Mouse (Mus musculus) midbrain, embryonic 16.5 days (tissue): ENCODE results near the gene Hdlbp. TPM values are rescaled to one million over a fixed set of nuclear protein-coding genes. Genes with fewer than 3 reads are reported as not detected.
A peak's percentile ranks its signal among the peaks of the same experiment; 100 is the strongest.

Source experiments
- ATAC-seq: fragments of 200-750 bp; cut with Nextera tagmentation; 2 replicates; pipeline ENCODE4 v1.8.0; 2017; ENCODE audit warnings: moderate TSS enrichment
- H3K27ac ChIP-seq: fragments of 300-500 bp; sonication (generic); 2 replicates; pipeline ENCODE4 v1.5.1; 2014; ENCODE audit warnings: mild to moderate bottlenecking, low read length, mixed read lengths
- H3K27me3 ChIP-seq: fragments of 300-500 bp; sonication (generic); 2 replicates; pipeline ENCODE4 v1.6.1; 2014; ENCODE audit warnings: low read depth, low read length, mixed read lengths; ENCODE audit not compliant: control insufficient read depth, insufficient read depth
- H3K36me3 ChIP-seq: fragments of 300-500 bp; sonication (generic); 2 replicates; pipeline ENCODE4 v1.6.1; 2014; ENCODE audit warnings: mild to moderate bottlenecking, low read length, moderate library complexity, mixed read lengths; ENCODE audit not compliant: control insufficient read depth, insufficient read depth
- H3K4me1 ChIP-seq: fragments of 300-500 bp; sonication (generic); 2 replicates; pipeline ENCODE4 v1.6.1; 2014; ENCODE audit warnings: mild to moderate bottlenecking, low read length, mixed read lengths; ENCODE audit not compliant: control insufficient read depth, insufficient read depth
- H3K4me2 ChIP-seq: fragments of 300-500 bp; sonication (generic); 2 replicates; pipeline ENCODE4 v1.6.1; 2014; ENCODE audit warnings: mild to moderate bottlenecking, low read length, mixed read lengths
- H3K4me3 ChIP-seq: fragments of 300-500 bp; sonication (generic); 2 replicates; pipeline ENCODE4 v1.5.1; 2014; ENCODE audit warnings: low read depth, mild to moderate bottlenecking, low read length, moderate library complexity, mixed read lengths
- H3K9ac ChIP-seq: fragments of 300-500 bp; sonication (generic); 2 replicates; pipeline ENCODE4 v1.6.1; 2014; ENCODE audit warnings: low read depth, low read length, mixed read lengths
- H3K9me3 ChIP-seq: fragments of 300-500 bp; sonication (generic); replicated peaks from 2 replicates; pipeline ENCODE4 v1.6.1; 2014; ENCODE audit warnings: mild to moderate bottlenecking, low read length, mixed read lengths; ENCODE audit not compliant: control insufficient read depth, poor library complexity, severe bottlenecking
- WGBS: fragments of 180-500 bp; shearing (Covaris S2); extraction: QIAGEN DNeasy Blood & Tissue Kit; methylation state at CpG from one replicate; pipeline ENCODE4 v1.1.7; 2014; 5-methylcytosine and 5-hydroxymethylcytosine counted together
- polyA plus RNA-seq: library from polyadenylated mRNA; unstranded; fragments of >200 nt; fragmentation: Nextera tagmentation; extraction: Ambion mirVana; gene quantifications from 2 replicates; pipeline ENCODE4 v1.2.1, GENCODE M21; 2015

The Hdlbp gene
- polyA plus RNA-seq, 1 experiment from 2014 or later, result 53.5 TPM

- no peaks in the 10 kb centered on the region for H3K27me3 ChIP-seq
- peak overlapping the region; percentile 27 for H3K4me3 ChIP-seq
- 25% methylated on average over 38 of the region's 38 CpGs for WGBS
- peak overlapping the region; percentile 47 for H3K4me2 ChIP-seq
- ATAC-seq, result no peak
- H3K36me3 ChIP-seq, result peaks cover 2% of the 10 kb centered on the region; the same call in 1 of the 2 replicates
- H3K9ac ChIP-seq, result peak overlapping the region; percentile 30; the same call in 1 of the 2 replicates
- no peak overlapping the region for H3K27ac ChIP-seq
- H3K4me1 ChIP-seq, result no peaks in the 10 kb centered on the region
- H3K9me3 ChIP-seq, result no peaks in the 10 kb centered on the region
Observed at GRCm38 (mm10) chr1:93401191-93402052, 77.2 kb downstream of the Hdlbp start.

GRCm38 (mm10) chr1:93388906-93389305 lies 89.7 kb downstream of the Hdlbp start:
- H3K4me2 ChIP-seq, result no peak overlapping the region
- no peak for ATAC-seq
- H3K4me1 ChIP-seq, result no peaks in the 10 kb centered on the region
- no peaks in the 10 kb centered on the region for H3K36me3 ChIP-seq
- no peaks in the 10 kb centered on the region for H3K9me3 ChIP-seq
- no peak overlapping the region for H3K27ac ChIP-seq
- H3K9ac ChIP-seq, result no peak overlapping the region
- WGBS, result 86% methylated on average over 2 of the region's 2 CpGs
- H3K27me3 ChIP-seq, result no peaks in the 10 kb centered on the region
- no peak overlapping the region for H3K4me3 ChIP-seq

- 85% methylated on average over 2 of the region's 2 CpGs for WGBS
Observed at GRCm38 (mm10) chr1:93387198-93387597, 91.4 kb downstream of the Hdlbp start.

GRCm38 (mm10) chr1:93379117-93379516 lies 99.5 kb downstream of the Hdlbp start:
- Histone ChIP-seq H3K9me3 (no peaks in the 10 kb centered on the region), H3K27me3 (no peaks in the 10 kb centered on the region), H3K4me3 (no peak overlapping the region), H3K27ac (no peak overlapping the region), H3K36me3 (no peaks in the 10 kb centered on the region), H3K9ac (no peak overlapping the region), H3K4me1 (no peaks in the 10 kb centered on the region), H3K4me2 (no peak overlapping the region)
- ATAC-seq, result no peak
- 80% methylated on average over 5 of the region's 5 CpGs for WGBS

More at GRCm38 (mm10) chr1:93387198-93387597, 91.4 kb downstream of the Hdlbp start:
- Histone ChIP-seq H3K36me3 (no peaks in the 10 kb centered on the region), H3K4me1 (no peaks in the 10 kb centered on the region), H3K9ac (no peak overlapping the region), H3K4me3 (no peak overlapping the region), H3K27ac (no peak overlapping the region), H3K4me2 (no peak overlapping the region), H3K27me3 (no peaks in the 10 kb centered on the region), H3K9me3 (no peaks in the 10 kb centered on the region)
- ATAC-seq, result no peak

- no peak for ATAC-seq
- H3K27ac ChIP-seq, result no peak overlapping the region
- no peak overlapping the region for H3K4me2 ChIP-seq
- no peaks in the 10 kb centered on the region for H3K27me3 ChIP-seq
- H3K9ac ChIP-seq, result no peak overlapping the region
- no peak overlapping the region for H3K4me3 ChIP-seq
- no peaks in the 10 kb centered on the region for H3K36me3 ChIP-seq
- WGBS, result 73% methylated on average over 5 of the region's 5 CpGs
- no peaks in the 10 kb centered on the region for H3K4me1 ChIP-seq
- H3K9me3 ChIP-seq, result no peaks in the 10 kb centered on the region
Observed at GRCm38 (mm10) chr1:93377307-93377706, 101.3 kb downstream of the Hdlbp start.

GRCm38 (mm10) chr1:93373665-93374064 lies 105.0 kb downstream of the Hdlbp start, which contains the start of gene Ano7:
Ano7 (plus strand) TSS chr1:93373930.
- Histone ChIP-seq H3K4me3 (no peak within 1 kb of the TSS), H3K27me3 (no peaks in the 10 kb centered on the region), H3K36me3 (no peaks in the 10 kb centered on the region), H3K27ac (no peak within 1 kb of the TSS), H3K4me1 (no peaks in the 10 kb centered on the region), H3K9ac (no peak within 1 kb of the TSS), H3K9me3 (no peaks in the 10 kb centered on the region), H3K4me2 (no peak within 1 kb of the TSS)
- WGBS, result 77% methylated on average over 4 of the region's 4 CpGs
- ATAC-seq, result no peak

GRCm38 (mm10) chr1:93365641-93366040 lies 113.0 kb downstream of the Hdlbp start:
- no peak overlapping the region for H3K4me3 ChIP-seq
- no peak for ATAC-seq
- 95% methylated on average over 6 of the region's 6 CpGs for WGBS
- H3K4me1 ChIP-seq, result no peaks in the 10 kb centered on the region
- no peak overlapping the region for H3K27ac ChIP-seq
- H3K36me3 ChIP-seq, result peaks cover 19% of the 10 kb centered on the region
- H3K9me3 ChIP-seq, result no peaks in the 10 kb centered on the region
- H3K9ac ChIP-seq, result no peak overlapping the region
- no peak overlapping the region for H3K4me2 ChIP-seq
- H3K27me3 ChIP-seq, result no peaks in the 10 kb centered on the region

GRCm38 (mm10) chr1:93362661-93363060 lies 116.0 kb downstream of the Hdlbp start:
- no peak for ATAC-seq
- Histone ChIP-seq H3K9ac (no peak overlapping the region), H3K9me3 (no peaks in the 10 kb centered on the region), H3K4me3 (no peak overlapping the region), H3K4me1 (no peaks in the 10 kb centered on the region), H3K27me3 (no peaks in the 10 kb centered on the region), H3K27ac (no peak overlapping the region), H3K4me2 (no peak overlapping the region), H3K36me3 (peaks cover 28% of the 10 kb centered on the region)
- WGBS, result 95% methylated on average over 4 of the region's 4 CpGs
